Mouse (Mus musculus): ENCODE results near the gene Plxna4.

Plxna4 gene

GRCm38 (mm10) chr6:32588056-32588671 is at the start of gene Plxna4:
TSS of gene Plxna4 (minus strand) at chr6:32588192.
- DNase-seq, result no peak

- DNase-seq, result no peak
Measured at GRCm38 (mm10) chr6:32637568-32638183, 49.7 kb upstream of the Plxna4 start.

GRCm38 (mm10) chr6:32610712-32611111 is 22.7 kb upstream of the Plxna4 start:
- no peak for DNase-seq

- DNase-seq, result no peak
Measured at GRCm38 (mm10) chr6:32606787-32607186, 18.8 kb upstream of the Plxna4 start.

GRCm38 (mm10) chr6:32605581-32605980 is 17.6 kb upstream of the Plxna4 start:
- no peak for DNase-seq

GRCm38 (mm10) chr6:32604901-32605300 is 16.9 kb upstream of the Plxna4 start:
- no peak for DNase-seq

- no peak for DNase-seq
Measured at GRCm38 (mm10) chr6:32602130-32602529, 14.1 kb upstream of the Plxna4 start.

- DNase-seq, result no peak
Measured at GRCm38 (mm10) chr6:32601306-32601705, 13.3 kb upstream of the Plxna4 start.

GRCm38 (mm10) chr6:32595591-32595990 is 7.6 kb upstream of the Plxna4 start:
- no peak for DNase-seq

GRCm38 (mm10) chr6:32590979-32591758 is 3.2 kb upstream of the Plxna4 start:
- peak; percentile 7 to 19 for DNase-seq

- DNase-seq, result no peak
Measured at GRCm38 (mm10) chr6:32589632-32590031, 1.6 kb upstream of the Plxna4 start.

- no peak for DNase-seq
Measured at GRCm38 (mm10) chr6:32587136-32588009, 619 bp downstream of the Plxna4 start.

GRCm38 (mm10) chr6:32586821-32587135 is 1.2 kb downstream of the Plxna4 start:
- no peak for DNase-seq

GRCm38 (mm10) chr6:32586390-32586789 is 1.6 kb downstream of the Plxna4 start:
- DNase-seq, result no peak

GRCm38 (mm10) chr6:32585211-32585610 is 2.8 kb downstream of the Plxna4 start:
- no peak for DNase-seq

GRCm38 (mm10) chr6:32584243-32584880 is 3.6 kb downstream of the Plxna4 start:
- no peak for DNase-seq

GRCm38 (mm10) chr6:32583582-32583981 is 4.4 kb downstream of the Plxna4 start:
- no peak for DNase-seq

- DNase-seq, result no peak
Measured at GRCm38 (mm10) chr6:32571485-32571884, 16.5 kb downstream of the Plxna4 start.

- DNase-seq, result no peak
Measured at GRCm38 (mm10) chr6:32570445-32570844, 17.5 kb downstream of the Plxna4 start.

- DNase-seq, result no peak
Measured at GRCm38 (mm10) chr6:32569919-32570318, 18.1 kb downstream of the Plxna4 start.

- no peak for DNase-seq
Measured at GRCm38 (mm10) chr6:32546915-32547314, 41.1 kb downstream of the Plxna4 start.

- no peak for DNase-seq
Measured at GRCm38 (mm10) chr6:32544021-32544420, 44.0 kb downstream of the Plxna4 start.

- DNase-seq, result no peak
Measured at GRCm38 (mm10) chr6:32540155-32540554, 47.8 kb downstream of the Plxna4 start.

Measured in B cell, adult 2 months (primary cell).